Mouse (Mus musculus) kidney, embryonic 14.5 days (tissue): ENCODE data around the gene Igsf21. TPM values are rescaled to one million over a fixed set of nuclear protein-coding genes. Genes with fewer than 3 reads are reported as not detected.

ENCODE experiments used
- ATAC-seq: fragments of 200-750 bp; cut with Nextera tagmentation; 2 replicates; pipeline ENCODE4 v1.8.0; 2017; ENCODE audit warnings: moderate number of reproducible peaks, mild to moderate bottlenecking, moderate TSS enrichment, moderate library complexity; ENCODE audit not compliant: low FRiP score, low TSS enrichment
- H3K27ac ChIP-seq: fragments of 300-500 bp; sonication (generic); 2 replicates; pipeline ENCODE4 v1.5.1; 2014; ENCODE audit warnings: low read depth, mild to moderate bottlenecking, low read length, moderate library complexity, mixed read lengths
- H3K27me3 ChIP-seq: fragments of 300-500 bp; sonication (generic); 2 replicates; pipeline ENCODE4 v1.6.1; 2014; ENCODE audit warnings: mild to moderate bottlenecking, low read length; ENCODE audit not compliant: control insufficient read depth, insufficient read depth
- H3K36me3 ChIP-seq: fragments of 300-500 bp; sonication (generic); 2 replicates; pipeline ENCODE4 v1.6.1; 2014; ENCODE audit warnings: low read length, mixed read lengths; ENCODE audit not compliant: control insufficient read depth, insufficient read depth
- H3K4me1 ChIP-seq: fragments of 300-500 bp; sonication (generic); 2 replicates; pipeline ENCODE4 v1.6.1; 2014; ENCODE audit warnings: low read length, mixed read lengths; ENCODE audit not compliant: control insufficient read depth, insufficient read depth
- H3K4me2 ChIP-seq: fragments of 300-500 bp; sonication (generic); replicated peaks from 2 replicates; pipeline ENCODE4 v1.6.1; 2014; ENCODE audit warnings: low read depth, mild to moderate bottlenecking, low read length
- H3K4me3 ChIP-seq: fragments of 300-500 bp; sonication (generic); 2 replicates; pipeline ENCODE4 v1.5.1; 2014; ENCODE audit warnings: mild to moderate bottlenecking, low read length
- H3K9ac ChIP-seq: fragments of 300-500 bp; sonication (generic); 2 replicates; pipeline ENCODE4 v1.6.1; 2014; ENCODE audit warnings: low read depth, mild to moderate bottlenecking, low read length, moderate library complexity
- H3K9me3 ChIP-seq: fragments of 300-500 bp; sonication (generic); 2 replicates; pipeline ENCODE4 v1.6.1; 2016; ENCODE audit warnings: low read length; ENCODE audit not compliant: control insufficient read depth
- WGBS: fragments of 180-500 bp; shearing (Covaris S2); extraction: QIAGEN DNeasy Blood & Tissue Kit; methylation state at CpG from one replicate; pipeline ENCODE4 v1.1.7; 2014; 5-methylcytosine and 5-hydroxymethylcytosine counted together
- polyA plus RNA-seq: library from polyadenylated mRNA; unstranded; fragments of >200 nt; fragmentation: Nextera tagmentation; extraction: Ambion mirVana; gene quantifications from 2 replicates; pipeline ENCODE4 v1.2.1, GENCODE M21; 2014

Gene Igsf21
- polyA plus RNA-seq, 1 experiment from 2014 or later: 0.91 TPM

- 7% methylated on average over 6 of the region's 6 CpGs for WGBS
- Histone ChIP-seq H3K4me2 (no peak overlapping the region), H3K4me1 (no peaks in the 10 kb centered on the region), H3K36me3 (no peaks in the 10 kb centered on the region), H3K9ac (no peak overlapping the region), H3K4me3 (no peak overlapping the region), H3K9me3 (no peaks in the 10 kb centered on the region), H3K27me3 (no peaks in the 10 kb centered on the region), H3K27ac (no peak overlapping the region)
- peak; percentile 99 for ATAC-seq
These were observed 12.4 kb upstream of the Igsf21 start for GRCm38 (mm10) chr4:140258968-140259367.

GRCm38 (mm10) chr4:140252369-140252768 lies 5.8 kb upstream of the Igsf21 start:
- no peak for ATAC-seq
- Histone ChIP-seq H3K4me3 (no peak overlapping the region), H3K27ac (no peak overlapping the region), H3K27me3 (peaks cover 31% of the 10 kb centered on the region), H3K36me3 (no peaks in the 10 kb centered on the region), H3K4me1 (no peaks in the 10 kb centered on the region), H3K9ac (no peak overlapping the region), H3K9me3 (no peaks in the 10 kb centered on the region), H3K4me2 (no peak overlapping the region)
- WGBS: 14% methylated on average over 7 of the region's 7 CpGs

- Histone ChIP-seq H3K27me3 (peaks cover 63% of the 10 kb centered on the region), H3K27ac (no peak overlapping the region), H3K4me1 (peaks cover 3% of the 10 kb centered on the region; the same call in 1 of the 2 replicates), H3K9me3 (no peaks in the 10 kb centered on the region), H3K4me3 (no peak overlapping the region), H3K36me3 (no peaks in the 10 kb centered on the region), H3K4me2 (no peak overlapping the region), H3K9ac (no peak overlapping the region)
- 6% methylated on average over 22 of the region's 22 CpGs for WGBS
- peak; percentile 36; the same call in 1 of the 2 replicates for ATAC-seq
These were observed 2.6 kb upstream of the Igsf21 start for GRCm38 (mm10) chr4:140249011-140249744.

GRCm38 (mm10) chr4:140248396-140248795 lies 1.8 kb upstream of the Igsf21 start:
- Histone ChIP-seq H3K27ac (no peak overlapping the region), H3K4me2 (no peak overlapping the region), H3K4me1 (peaks cover 3% of the 10 kb centered on the region; the same call in 1 of the 2 replicates), H3K9me3 (no peaks in the 10 kb centered on the region), H3K27me3 (peaks cover 71% of the 10 kb centered on the region), H3K4me3 (no peak overlapping the region), H3K9ac (no peak overlapping the region), H3K36me3 (no peaks in the 10 kb centered on the region)
- 6% methylated on average over 8 of the region's 8 CpGs for WGBS
- ATAC-seq: no peak

- 8% methylated on average over 28 of the region's 28 CpGs for WGBS
- peaks cover 6% of the 10 kb centered on the region; the same call in 1 of the 2 replicates for H3K4me1 ChIP-seq
- H3K36me3 ChIP-seq: no peaks in the 10 kb centered on the region
- no peak for ATAC-seq
- H3K9ac ChIP-seq: no peak overlapping the region
- peak overlapping the region; percentile 46 for H3K4me2 ChIP-seq
- no peaks in the 10 kb centered on the region for H3K9me3 ChIP-seq
- peaks cover 82% of the 10 kb centered on the region for H3K27me3 ChIP-seq
- H3K27ac ChIP-seq: no peak overlapping the region
- H3K4me3 ChIP-seq: peak overlapping the region; percentile 32
These were observed 721 bp upstream of the Igsf21 start for GRCm38 (mm10) chr4:140247006-140248003.

- H3K9me3 ChIP-seq: no peaks in the 10 kb centered on the region
- H3K36me3 ChIP-seq: no peaks in the 10 kb centered on the region
- H3K9ac ChIP-seq: peak overlapping the region; percentile 40; the same call in 1 of the 2 replicates
- no peak overlapping the region for H3K27ac ChIP-seq
- WGBS: 3% methylated on average over 23 of the region's 23 CpGs
- peaks cover 85% of the 10 kb centered on the region for H3K27me3 ChIP-seq
- peak overlapping the region; percentile 46 for H3K4me2 ChIP-seq
- peaks cover 6% of the 10 kb centered on the region; the same call in 1 of the 2 replicates for H3K4me1 ChIP-seq
- peak overlapping the region; percentile 32 for H3K4me3 ChIP-seq
- peak; percentile 28; the same call in 1 of the 2 replicates for ATAC-seq
These were observed 1.1 kb downstream of the Igsf21 start for GRCm38 (mm10) chr4:140245286-140246179.

- Histone ChIP-seq H3K36me3 (no peaks in the 10 kb centered on the region), H3K4me1 (peaks cover 6% of the 10 kb centered on the region; the same call in 1 of the 2 replicates), H3K4me3 (peak overlapping the region; percentile 2; the same call in 1 of the 2 replicates), H3K9me3 (no peaks in the 10 kb centered on the region), H3K9ac (no peak overlapping the region), H3K27ac (no peak overlapping the region), H3K4me2 (no peak overlapping the region), H3K27me3 (peaks cover 78% of the 10 kb centered on the region)
- ATAC-seq: no peak
- WGBS: 2% methylated on average over 10 of the region's 10 CpGs
These were observed 1.7 kb downstream of the Igsf21 start for GRCm38 (mm10) chr4:140244835-140245234.

- ATAC-seq: no peak
- peak overlapping the region; percentile 17; the same call in 1 of the 2 replicates for H3K4me2 ChIP-seq
- peak overlapping the region; percentile 2; the same call in 1 of the 2 replicates for H3K4me3 ChIP-seq
These were observed 2.3 kb downstream of the Igsf21 start for GRCm38 (mm10) chr4:140244161-140244813.

More at GRCm38 (mm10) chr4:140244161-140244813, 2.3 kb downstream of the Igsf21 start:
- Histone ChIP-seq H3K9ac (no peak overlapping the region), H3K9me3 (no peaks in the 10 kb centered on the region), H3K36me3 (no peaks in the 10 kb centered on the region), H3K4me1 (peaks cover 6% of the 10 kb centered on the region; the same call in 1 of the 2 replicates), H3K27me3 (peaks cover 72% of the 10 kb centered on the region), H3K27ac (no peak overlapping the region)
- WGBS: 1% methylated on average over 40 of the region's 40 CpGs
